Mouse (Mus musculus) hindbrain, embryonic 11.5 days (tissue): Measurements from ENCODE around the gene Camta1. TPM values are rescaled to one million over a fixed set of nuclear protein-coding genes. Genes with fewer than 3 reads are reported as not detected.

Experiments used
- ATAC-seq: fragments of 200-750 bp; cut with Nextera tagmentation; 2 replicates; pipeline ENCODE4 v1.8.0; 2017; ENCODE audit warnings: mild to moderate bottlenecking, moderate TSS enrichment, moderate library complexity; ENCODE audit not compliant: low FRiP score
- DNase-seq: peaks from one replicate; pipeline ENCODE4 v3.0.0-alpha.2; 2015; ENCODE audit warnings: low spot score
- H3K27ac ChIP-seq: fragments of 300-500 bp; sonication (generic); 2 replicates; pipeline ENCODE4 v1.5.1; 2014; ENCODE audit warnings: mild to moderate bottlenecking, low read depth, low read length
- H3K27me3 ChIP-seq: fragments of 300-500 bp; sonication (generic); 2 replicates; pipeline ENCODE4 v1.6.1; 2014; ENCODE audit warnings: mild to moderate bottlenecking, low read length, moderate library complexity, mixed read lengths; ENCODE audit not compliant: control insufficient read depth, insufficient read depth
- H3K36me3 ChIP-seq: fragments of 300-500 bp; sonication (generic); 2 replicates; pipeline ENCODE4 v1.6.1; 2014; ENCODE audit warnings: mild to moderate bottlenecking, low read length, moderate library complexity, mixed read lengths; ENCODE audit not compliant: control insufficient read depth, insufficient read depth
- H3K4me1 ChIP-seq: fragments of 300-500 bp; sonication (generic); replicated peaks from 2 replicates; pipeline ENCODE4 v1.6.1; 2014; ENCODE audit warnings: low read length, mixed read lengths; ENCODE audit not compliant: control insufficient read depth, insufficient read depth
- H3K4me2 ChIP-seq: fragments of 300-500 bp; sonication (generic); replicated peaks from 2 replicates; pipeline ENCODE4 v1.6.1; 2014; ENCODE audit warnings: mild to moderate bottlenecking, low read depth, low read length
- H3K4me3 ChIP-seq: fragments of 300-500 bp; sonication (generic); 2 replicates; pipeline ENCODE4 v1.5.1; 2014; ENCODE audit warnings: low read depth, low read length
- H3K9ac ChIP-seq: fragments of 300-500 bp; sonication (generic); 2 replicates; pipeline ENCODE4 v1.6.1; 2014; ENCODE audit warnings: low read depth, low read length
- H3K9me3 ChIP-seq: fragments of 300-500 bp; sonication (generic); 2 replicates; pipeline ENCODE4 v1.6.1; 2016; ENCODE audit warnings: low read length; ENCODE audit not compliant: control insufficient read depth
- WGBS: fragments of 180-500 bp; shearing (Covaris S2); extraction: QIAGEN DNeasy Blood & Tissue Kit; methylation state at CpG from one replicate; pipeline ENCODE4 v1.1.7; 2014; 5-methylcytosine and 5-hydroxymethylcytosine counted together
- polyA plus RNA-seq: library from polyadenylated mRNA; unstranded; fragments of >200 nt; fragmentation: Nextera tagmentation; extraction: Ambion mirVana; gene quantifications from 2 replicates; pipeline ENCODE4 v1.2.1, GENCODE M21; 2014

Camta1 gene
- polyA plus RNA-seq, 1 experiment from 2014 or later, result 130 TPM

DNA sequence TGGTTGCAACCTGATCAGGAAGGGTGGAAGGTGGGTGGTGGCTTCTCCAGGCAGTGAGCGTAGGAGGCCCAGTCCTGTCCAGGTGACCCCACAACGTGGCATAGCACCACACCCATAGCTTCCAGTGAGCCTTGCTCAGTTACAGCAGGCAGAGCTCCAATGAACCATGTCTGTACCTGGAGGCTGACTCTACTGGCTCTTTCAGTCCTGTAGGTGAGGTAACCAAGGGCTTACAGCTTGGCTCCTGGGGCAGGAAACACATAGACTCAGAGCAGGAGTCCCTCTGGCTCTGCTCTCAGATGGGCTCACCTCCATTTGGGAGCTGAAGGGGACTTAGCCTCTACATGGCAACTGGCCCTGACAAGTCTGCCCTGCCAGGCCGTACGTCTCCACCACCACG lies 393.3 kb downstream of the Camta1 start:
- DNase-seq (no peak), ATAC-seq (no peak)
- no peak overlapping the region for H3K27ac ChIP-seq
- no peak overlapping the region for H3K4me2 ChIP-seq
- H3K4me3 ChIP-seq, result no peak overlapping the region
- no peaks in the 10 kb centered on the region for H3K36me3 ChIP-seq
- no peak overlapping the region for H3K9ac ChIP-seq
- WGBS, result 87% methylated on average over 5 of the region's 5 CpGs
- no peaks in the 10 kb centered on the region for H3K4me1 ChIP-seq
- H3K27me3 ChIP-seq, result no peaks in the 10 kb centered on the region
- H3K9me3 ChIP-seq, result no peaks in the 10 kb centered on the region

DNA sequence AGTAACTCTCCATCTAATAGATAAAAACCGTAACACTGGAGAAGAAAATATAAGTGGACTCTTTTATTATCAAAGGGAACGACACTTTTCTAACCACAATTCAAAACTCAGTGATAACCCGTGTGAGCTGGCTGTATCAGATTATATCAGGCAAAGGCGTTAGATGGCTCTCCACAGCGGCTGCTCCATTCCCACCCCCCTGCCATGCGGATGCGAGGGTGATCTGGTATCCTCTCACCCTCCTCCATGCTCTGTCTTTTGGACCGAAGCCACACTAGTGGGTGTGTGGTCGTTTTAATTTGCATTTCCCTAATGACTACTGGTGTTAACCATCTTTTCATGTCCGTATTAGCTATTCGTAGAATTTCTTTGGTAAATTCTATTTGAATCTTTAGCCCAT lies 403.0 kb downstream of the Camta1 start:
- Histone ChIP-seq H3K4me3 (no peak overlapping the region), H3K27me3 (no peaks in the 10 kb centered on the region), H3K36me3 (no peaks in the 10 kb centered on the region), H3K27ac (no peak overlapping the region), H3K9me3 (no peaks in the 10 kb centered on the region), H3K4me2 (no peak overlapping the region), H3K4me1 (no peaks in the 10 kb centered on the region), H3K9ac (no peak overlapping the region)
- no peak for ATAC-seq
- DNase-seq, result no peak
- WGBS, result 84% methylated on average over 11 of the region's 11 CpGs

DNA sequence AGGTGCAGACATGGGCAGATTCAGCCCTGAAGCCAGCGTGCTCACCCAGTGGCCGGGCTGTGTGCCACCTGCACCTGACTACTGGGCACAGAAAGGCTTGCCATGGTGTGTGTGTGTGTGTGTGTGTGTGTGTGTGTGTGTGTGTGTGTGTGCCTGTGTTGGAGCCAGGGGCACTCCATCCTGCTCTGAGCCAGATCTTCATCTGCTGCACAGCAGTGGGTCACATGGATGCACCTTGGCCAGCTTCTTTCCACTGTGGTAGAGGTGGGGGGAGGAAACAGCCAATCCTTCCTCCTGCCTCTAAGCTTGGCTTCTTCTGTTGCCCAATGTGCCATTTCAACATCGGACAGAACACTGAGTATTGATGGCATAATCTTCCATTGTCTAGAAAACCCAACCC lies 407.1 kb downstream of the Camta1 start:
- peaks cover 5% of the 10 kb centered on the region; the same call in 1 of the 2 replicates for H3K4me1 ChIP-seq

DNA sequence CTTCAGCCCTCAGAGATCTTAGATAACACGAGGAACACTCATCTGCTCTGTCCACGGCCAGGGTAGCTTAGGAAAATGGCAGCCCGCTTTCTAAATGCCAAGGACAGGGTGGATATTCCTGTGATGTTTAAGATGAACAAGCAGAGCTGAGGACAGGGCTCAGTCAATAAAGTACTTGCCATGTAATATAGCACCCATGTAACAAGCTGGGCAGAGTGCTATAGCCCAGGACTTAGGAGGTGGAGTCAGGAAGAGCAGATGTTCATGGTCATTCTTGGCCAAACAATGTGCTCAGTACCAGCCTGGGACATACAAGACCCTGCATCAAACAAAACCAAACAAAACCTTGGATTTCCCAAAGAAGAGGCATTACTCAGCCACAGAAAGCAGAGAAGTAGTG lies 407.6 kb downstream of the Camta1 start:
- WGBS, result 90% methylated on average over 3 of the region's 3 CpGs
- no peaks in the 10 kb centered on the region for H3K9me3 ChIP-seq
- H3K4me1 ChIP-seq, result peaks cover 5% of the 10 kb centered on the region; the same call in 1 of the 2 replicates
- H3K4me3 ChIP-seq, result no peak overlapping the region
- DNase-seq (no peak), ATAC-seq (no peak)
- no peaks in the 10 kb centered on the region for H3K36me3 ChIP-seq
- no peak overlapping the region for H3K4me2 ChIP-seq
- no peaks in the 10 kb centered on the region for H3K27me3 ChIP-seq
- no peak overlapping the region for H3K27ac ChIP-seq
- no peak overlapping the region for H3K9ac ChIP-seq

More for the DNA sequence above, 407.1 kb downstream of the Camta1 start:
- Histone ChIP-seq H3K9ac (no peak overlapping the region), H3K4me3 (no peak overlapping the region), H3K4me2 (no peak overlapping the region), H3K27ac (no peak overlapping the region), H3K36me3 (no peaks in the 10 kb centered on the region), H3K9me3 (no peaks in the 10 kb centered on the region), H3K27me3 (no peaks in the 10 kb centered on the region)
- no peak for ATAC-seq
- 80% methylated on average over 3 of the region's 3 CpGs for WGBS
- no peak for DNase-seq

DNA sequence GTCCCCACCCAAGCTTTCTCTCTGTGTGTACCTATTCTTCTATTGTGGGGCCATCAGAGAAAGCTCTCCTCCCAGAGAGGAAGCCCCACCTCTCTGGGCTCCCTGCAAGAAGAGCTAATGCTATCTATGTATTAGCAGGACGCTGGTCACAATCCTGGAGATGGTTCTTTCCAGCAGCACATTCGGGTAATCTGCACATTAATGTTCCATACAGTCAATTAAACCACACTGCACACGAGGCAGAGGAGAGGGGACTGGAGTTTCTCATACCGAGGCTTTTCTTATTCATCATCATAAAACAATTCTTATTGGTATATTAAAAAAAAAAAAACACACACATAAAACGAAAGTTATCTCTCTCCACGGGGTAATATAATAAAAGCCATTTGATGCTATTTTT lies 409.8 kb downstream of the Camta1 start:
- 80% methylated on average over 6 of the region's 6 CpGs for WGBS
- Histone ChIP-seq H3K27ac (no peak overlapping the region), H3K4me1 (peaks cover 5% of the 10 kb centered on the region; the same call in 1 of the 2 replicates), H3K4me3 (no peak overlapping the region), H3K27me3 (no peaks in the 10 kb centered on the region), H3K9me3 (no peaks in the 10 kb centered on the region), H3K4me2 (no peak overlapping the region), H3K9ac (no peak overlapping the region), H3K36me3 (no peaks in the 10 kb centered on the region)
- DNase-seq (no peak), ATAC-seq (no peak)

DNA sequence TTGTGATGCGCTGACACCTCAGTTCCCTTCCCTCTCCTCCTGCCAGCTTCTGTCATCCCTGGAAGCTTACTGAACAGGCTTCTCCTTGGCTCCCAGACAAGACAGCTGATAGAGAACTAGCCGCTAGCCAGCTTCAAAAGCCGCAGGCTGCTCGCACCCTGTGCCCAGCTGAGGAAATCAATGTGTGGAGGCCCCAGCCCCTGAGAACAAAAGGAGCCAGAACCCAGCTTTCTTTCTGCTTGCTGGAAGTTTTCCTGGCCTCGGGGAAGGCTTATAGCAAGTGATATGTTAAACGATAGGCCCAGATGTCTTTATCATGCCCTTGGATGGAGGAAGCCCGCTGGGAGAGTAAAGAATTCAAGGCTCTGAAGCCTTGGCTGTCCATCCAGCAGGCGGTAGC lies 411.7 kb downstream of the Camta1 start:
- Histone ChIP-seq H3K4me2 (no peak overlapping the region), H3K27me3 (no peaks in the 10 kb centered on the region), H3K27ac (no peak overlapping the region), H3K9me3 (no peaks in the 10 kb centered on the region), H3K4me1 (peaks cover 5% of the 10 kb centered on the region; the same call in 1 of the 2 replicates), H3K36me3 (no peaks in the 10 kb centered on the region), H3K9ac (peak overlapping the region; percentile 19; the same call in 1 of the 2 replicates), H3K4me3 (no peak overlapping the region)
- 16% methylated on average over 8 of the region's 8 CpGs for WGBS
- ATAC-seq (no peak), DNase-seq (peak; percentile 39)

DNA sequence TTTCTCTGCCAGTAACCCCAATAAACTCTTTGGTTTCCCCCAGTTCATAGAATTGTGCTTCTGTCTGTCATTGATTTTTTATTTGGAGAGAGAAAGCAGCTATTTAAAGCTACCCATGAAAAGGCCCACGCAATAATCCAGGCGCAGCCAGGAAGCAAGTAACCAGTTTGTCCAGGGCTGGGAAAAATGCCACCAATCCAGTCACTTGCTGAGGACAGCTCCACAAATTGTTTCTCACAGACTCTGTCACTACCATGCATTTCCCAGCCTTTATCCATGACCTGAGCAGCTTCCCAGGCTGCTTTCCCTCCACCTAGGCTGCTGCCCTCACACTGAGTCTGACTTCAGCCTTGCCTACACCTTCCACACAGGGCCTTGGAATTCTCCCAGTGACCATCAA lies 413.3 kb downstream of the Camta1 start:
- WGBS, result 95% methylated on average over 2 of the region's 2 CpGs
- Histone ChIP-seq H3K9ac (no peak overlapping the region), H3K4me1 (peaks cover 5% of the 10 kb centered on the region; the same call in 1 of the 2 replicates), H3K27me3 (no peaks in the 10 kb centered on the region), H3K4me2 (no peak overlapping the region), H3K9me3 (no peaks in the 10 kb centered on the region), H3K4me3 (no peak overlapping the region), H3K36me3 (no peaks in the 10 kb centered on the region), H3K27ac (no peak overlapping the region)
- DNase-seq, result no peak
- no peak for ATAC-seq

DNA sequence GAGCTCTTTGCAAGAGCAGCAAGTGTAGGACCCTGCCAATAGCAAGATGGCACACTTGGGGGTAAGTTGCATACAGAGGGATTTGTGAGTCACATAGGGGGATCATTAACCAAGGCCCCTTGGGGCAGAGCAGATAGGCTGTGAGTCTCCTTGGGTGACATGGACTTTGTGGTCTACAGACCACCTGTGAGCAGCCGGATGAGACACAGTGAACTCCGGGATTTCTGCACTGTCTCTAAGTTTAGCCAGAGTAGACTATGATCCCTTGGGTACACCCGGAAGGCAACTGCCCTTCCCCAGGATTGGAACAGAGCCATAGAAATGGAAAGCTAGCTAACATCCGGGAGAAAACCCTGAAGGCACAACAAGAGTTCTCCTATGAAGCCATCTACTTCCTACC lies 417.0 kb downstream of the Camta1 start:
- H3K9ac ChIP-seq, result no peak overlapping the region
- no peak overlapping the region for H3K27ac ChIP-seq
- no peaks in the 10 kb centered on the region for H3K9me3 ChIP-seq
- no peak overlapping the region for H3K4me2 ChIP-seq
- WGBS, result 89% methylated on average over 4 of the region's 4 CpGs
- H3K4me1 ChIP-seq, result no peaks in the 10 kb centered on the region
- no peak overlapping the region for H3K4me3 ChIP-seq
- H3K36me3 ChIP-seq, result no peaks in the 10 kb centered on the region
- no peaks in the 10 kb centered on the region for H3K27me3 ChIP-seq
- DNase-seq (no peak), ATAC-seq (no peak)

DNA sequence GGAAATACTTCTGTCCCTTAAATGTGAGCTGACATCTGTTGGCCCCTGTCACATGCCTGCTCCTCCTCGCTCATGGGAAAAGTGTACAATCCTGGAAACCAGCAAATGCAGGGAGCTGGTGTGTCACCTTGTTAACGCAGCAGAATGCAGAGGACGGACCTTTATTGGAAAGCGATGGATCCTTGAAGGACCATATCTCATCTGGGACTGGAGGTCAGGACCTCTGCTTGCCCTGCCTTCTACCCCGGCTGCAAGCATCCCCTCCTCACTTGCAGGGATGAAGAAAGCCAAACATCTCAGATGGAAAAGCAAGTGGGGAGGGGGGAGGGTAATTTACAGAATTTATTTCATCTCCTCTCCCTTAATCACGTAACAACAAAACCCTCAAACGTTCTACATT lies 423.1 kb downstream of the Camta1 start:
- no peak overlapping the region for H3K9ac ChIP-seq
- 30% methylated on average over 7 of the region's 7 CpGs for WGBS
- DNase-seq, result no peak
- no peaks in the 10 kb centered on the region for H3K36me3 ChIP-seq
- H3K27me3 ChIP-seq, result no peaks in the 10 kb centered on the region
- H3K9me3 ChIP-seq, result no peaks in the 10 kb centered on the region
- no peak overlapping the region for H3K27ac ChIP-seq
- ATAC-seq, result no peak
- H3K4me3 ChIP-seq, result no peak overlapping the region
- H3K4me2 ChIP-seq, result no peak overlapping the region
- H3K4me1 ChIP-seq, result peaks cover 4% of the 10 kb centered on the region
